Mouse (Mus musculus) cerebellum, postnatal 36 days (tissue): ENCODE measurements at regions not wholly inside any gene's neighbourhood (a gene's known extent, or its start where the extent isn't known, plus 50 kb on each side); places are given as distances from the start of the nearest gene placed in this dataset.
"Not testable (repeated sequence)": the region's sequence is repeated elsewhere in the genome, so short reads cannot be mapped to it uniquely, and the experiment has no call there.

Experiments
- DNase-seq, 2 experiments: peaks; one replicate each; pipeline ENCODE4 v3.0.0; 2021 to 2022; ENCODE audit warnings: mixed read lengths in 2 of 2

GRCm38 (mm10) chr9:5424236-5424635 is 79.0 kb downstream of the Casp12 start:
- peak; percentile 24 to 33 for DNase-seq

GRCm38 (mm10) chr9:5448180-5448579 is 103.0 kb downstream of the Casp12 start:
- DNase-seq, result no peak

- no peak for DNase-seq
Observed at GRCm38 (mm10) chr9:5456606-5457005, 111.4 kb downstream of the Casp12 start.

GRCm38 (mm10) chr9:5472012-5472411 is 126.8 kb downstream of the Casp12 start:
- no peak for DNase-seq

- no peak for DNase-seq
Observed at GRCm38 (mm10) chr9:5474271-5474670, 129.0 kb downstream of the Casp12 start.

- DNase-seq, result no peak
Observed at GRCm38 (mm10) chr9:5485258-5485657, 140.0 kb downstream of the Casp12 start.

GRCm38 (mm10) chr9:5496837-5497236 is 151.6 kb downstream of the Casp12 start:
- no peak for DNase-seq

- DNase-seq, result no peak
Observed at GRCm38 (mm10) chr9:5498306-5498705, 153.1 kb downstream of the Casp12 start.

- no peak for DNase-seq
Observed at GRCm38 (mm10) chr9:5525762-5526360, 180.6 kb downstream of the Casp12 start.

- DNase-seq, result no peak
Observed at GRCm38 (mm10) chr9:5542604-5543003, 197.4 kb downstream of the Casp12 start.

- no peak for DNase-seq
Observed at GRCm38 (mm10) chr9:5575072-5575471, 229.8 kb downstream of the Casp12 start.

- DNase-seq, result not testable (repeated sequence)
Observed at GRCm38 (mm10) chr9:5578168-5578567, 232.9 kb downstream of the Casp12 start.

GRCm38 (mm10) chr9:5595891-5596635 is 250.8 kb downstream of the Casp12 start:
- no peak for DNase-seq

GRCm38 (mm10) chr9:5604019-5604418 is 258.8 kb downstream of the Casp12 start:
- no peak for DNase-seq

GRCm38 (mm10) chr9:5605015-5605414 is 259.8 kb downstream of the Casp12 start:
- DNase-seq, result no peak

GRCm38 (mm10) chr9:5616725-5617124 is 271.5 kb downstream of the Casp12 start:
- no peak for DNase-seq

- DNase-seq, result no peak
Observed at GRCm38 (mm10) chr9:5623396-5623795, 278.2 kb downstream of the Casp12 start.

GRCm38 (mm10) chr9:5627521-5627920 is 282.3 kb downstream of the Casp12 start:
- DNase-seq, result peak; percentile 14 to 38

- no peak for DNase-seq
Observed at GRCm38 (mm10) chr9:5634461-5634953, 289.3 kb downstream of the Casp12 start.

- peak; percentile 34 to 59 for DNase-seq
Observed at GRCm38 (mm10) chr9:5634969-5635368, 289.7 kb downstream of the Casp12 start.

- DNase-seq, result no peak
Observed at GRCm38 (mm10) chr9:5663886-5664285, 318.7 kb downstream of the Casp12 start.

- DNase-seq, result no peak
Observed at GRCm38 (mm10) chr9:5673551-5673950, 328.3 kb downstream of the Casp12 start.

- DNase-seq, result no peak
Observed at GRCm38 (mm10) chr9:5708482-5708881, 363.3 kb downstream of the Casp12 start.

- DNase-seq, result no peak
Observed at GRCm38 (mm10) chr9:5709480-5709879, 364.2 kb downstream of the Casp12 start.
